Mouse (Mus musculus): ENCODE results near the gene Plcd4. TPM values are rescaled to one million over a fixed set of nuclear protein-coding genes. Genes with fewer than 3 reads are reported as not detected.

Gene Plcd4
- polyA plus RNA-seq, 1 experiment from 2014 or later: 4.4 TPM

Small RNAs within 50 kb of the gene (microRNA-seq; reads per million reads assigned to microRNA genes)
- not detected for gene Gm25035

Other genes with a start within 250 kb of the Plcd4 start
- gene Tmbim1, start 237.3 kb upstream of the Plcd4 start, polyA plus RNA-seq (2014; fragmentation: Nextera tagmentation; extraction: Ambion mirVana): 3.8 and 5.6 TPM in 2 replicates
- 0.30 and 0.57 TPM in 2 replicates for gene Catip, start 180.8 kb upstream of the Plcd4 start, polyA plus RNA-seq (2014; fragmentation: Nextera tagmentation; extraction: Ambion mirVana)
- 0.51 and 2.7 TPM in 2 replicates for gene Slc11a1, start 167.7 kb upstream of the Plcd4 start, polyA plus RNA-seq (2014; fragmentation: Nextera tagmentation; extraction: Ambion mirVana)
- gene Ctdsp1, start 151.4 kb upstream of the Plcd4 start, polyA plus RNA-seq (2014; fragmentation: Nextera tagmentation; extraction: Ambion mirVana): 8.6 and 17.1 TPM in 2 replicates
- 0.09 and 0.30 TPM in 2 replicates for gene Vil1, start 133.5 kb upstream of the Plcd4 start, polyA plus RNA-seq (2014; fragmentation: Nextera tagmentation; extraction: Ambion mirVana)
- 48.5 and 56.0 TPM in 2 replicates for gene Cnot9, start 36.8 kb upstream of the Plcd4 start, polyA plus RNA-seq (2014; fragmentation: Nextera tagmentation; extraction: Ambion mirVana)
- gene Usp37, start 1.4 kb downstream of the Plcd4 start, polyA plus RNA-seq (2014; fragmentation: Nextera tagmentation; extraction: Ambion mirVana): 26.7 and 33.1 TPM in 2 replicates
- gene Zfp142, start 45.4 kb downstream of the Plcd4 start, polyA plus RNA-seq (2014; fragmentation: Nextera tagmentation; extraction: Ambion mirVana): 8.9 and 9.7 TPM in 2 replicates
- gene Bcs1l, start 45.4 kb downstream of the Plcd4 start, polyA plus RNA-seq (2014; fragmentation: Nextera tagmentation; extraction: Ambion mirVana): 20.8 and 22.5 TPM in 2 replicates
- gene Rnf25, start 58.5 kb downstream of the Plcd4 start, polyA plus RNA-seq (2014; fragmentation: Nextera tagmentation; extraction: Ambion mirVana): 9.8 and 30.4 TPM in 2 replicates
- gene Stk36, start 58.6 kb downstream of the Plcd4 start, polyA plus RNA-seq (2014; fragmentation: Nextera tagmentation; extraction: Ambion mirVana): 15.8 and 19.7 TPM in 2 replicates
- 10.4 and 20.1 TPM in 2 replicates for gene Ttll4, start 118.9 kb downstream of the Plcd4 start, polyA plus RNA-seq (2014; fragmentation: Nextera tagmentation; extraction: Ambion mirVana)
- gene Cyp27a1, start 170.7 kb downstream of the Plcd4 start, polyA plus RNA-seq (2014; fragmentation: Nextera tagmentation; extraction: Ambion mirVana): 0.53 and 2.1 TPM in 2 replicates
- gene Prkag3, start 206.3 kb downstream of the Plcd4 start, polyA plus RNA-seq (2014; fragmentation: Nextera tagmentation; extraction: Ambion mirVana): not detected in 2 replicates
- 2.7 TPM in 1 of 2 replicates, not detected in the other for gene Wnt6, start 229.0 kb downstream of the Plcd4 start, polyA plus RNA-seq (2014; fragmentation: Nextera tagmentation; extraction: Ambion mirVana)
- gene Wnt10a, start 248.6 kb downstream of the Plcd4 start, polyA plus RNA-seq (2014; fragmentation: Nextera tagmentation; extraction: Ambion mirVana): 0.11 and 0.36 TPM in 2 replicates

Data from midbrain, embryonic 14.5 days (tissue).